Mouse (Mus musculus) forebrain, postnatal 0 days (tissue): ENCODE results near the gene Agpat1. TPM values are rescaled to one million over a fixed set of nuclear protein-coding genes. Genes with fewer than 3 reads are reported as not detected.

Experiments
- ATAC-seq: fragments of 200-750 bp; cut with Nextera tagmentation; 2 replicates; pipeline ENCODE4 v1.8.0; 2017; ENCODE audit warnings: mild to moderate bottlenecking, moderate library complexity
- DNase-seq: peaks from one replicate; pipeline ENCODE4 v3.0.0-alpha.2; 2015
- H3K27ac ChIP-seq: fragments of 300-500 bp; sonication (generic); 2 replicates; pipeline ENCODE4 v1.5.1; 2014; ENCODE audit warnings: low read depth, mild to moderate bottlenecking, antibody characterized with exemption, low read length, moderate library complexity, mixed read lengths
- H3K27me3 ChIP-seq: fragments of 300-500 bp; sonication (generic); 2 replicates; pipeline ENCODE4 v1.6.1; 2014; ENCODE audit warnings: mild to moderate bottlenecking, low read length, mixed read lengths; ENCODE audit not compliant: insufficient read depth
- H3K36me3 ChIP-seq: fragments of 300-500 bp; sonication (generic); 2 replicates; pipeline ENCODE4 v1.6.1; 2014; ENCODE audit warnings: mild to moderate bottlenecking, moderate library complexity; ENCODE audit not compliant: insufficient read depth
- H3K4me1 ChIP-seq: fragments of 300-500 bp; sonication (generic); 2 replicates; pipeline ENCODE4 v1.6.1; 2014; ENCODE audit warnings: antibody characterized with exemption; ENCODE audit not compliant: insufficient read depth
- H3K4me2 ChIP-seq: fragments of 300-500 bp; sonication (generic); 2 replicates; pipeline ENCODE4 v1.6.1; 2014; ENCODE audit warnings: low read depth, mild to moderate bottlenecking, moderate library complexity
- H3K4me3 ChIP-seq: fragments of 300-500 bp; sonication (generic); 2 replicates; pipeline ENCODE4 v1.5.1; 2014; ENCODE audit warnings: low read depth, low read length, mixed read lengths
- H3K9ac ChIP-seq: fragments of 300-500 bp; sonication (generic); 2 replicates; pipeline ENCODE4 v1.6.1; 2014; ENCODE audit warnings: mild to moderate bottlenecking
- H3K9me3 ChIP-seq: fragments of 300-500 bp; sonication (generic); 2 replicates; pipeline ENCODE4 v1.6.1; 2016; ENCODE audit warnings: low read length
- CTCF ChIP-seq: sonication (generic); IDR thresholded peaks from 2 replicates; pipeline ENCODE4 v1.5.1; 2016; ENCODE audit warnings: antibody characterized with exemption, control low read depth, low read depth
- WGBS: fragments of 180-500 bp; shearing (Covaris S2); extraction: QIAGEN DNeasy Blood & Tissue Kit; methylation state at CpG from one replicate; pipeline ENCODE4 v1.1.7; 2014; 5-methylcytosine and 5-hydroxymethylcytosine counted together
- polyA plus RNA-seq: library from polyadenylated mRNA; unstranded; fragments of >200 nt; fragmentation: Nextera tagmentation; extraction: Ambion mirVana; gene quantifications from 2 replicates; pipeline ENCODE4 v1.2.1, GENCODE M21; 2015
- total RNA-seq: library from RNA; depleted of rRNA; stranded (reverse); fragments of >200 nt; gene quantifications from 2 replicates; pipeline ENCODE4 v1.2.3, GENCODE M21; 2014

The Agpat1 gene
- total and polyA plus RNA-seq, 2 experiments from 2014 or later = 104 to 217 TPM

- no peaks in the 10 kb centered on the region for H3K9me3 ChIP-seq
- H3K36me3 ChIP-seq = no peaks in the 10 kb centered on the region
- H3K4me3 ChIP-seq = peak overlapping the region; percentile 45
- H3K4me2 ChIP-seq = peak overlapping the region; percentile 92
- H3K27ac ChIP-seq = no peak overlapping the region
- H3K9ac ChIP-seq = peak overlapping the region; percentile 19; the same call in 1 of the 2 replicates
- no peaks in the 10 kb centered on the region for H3K27me3 ChIP-seq
- ATAC-seq (peak; percentile 44), DNase-seq (peak; percentile 59)
- peaks cover 21% of the 10 kb centered on the region for H3K4me1 ChIP-seq
- TF ChIP-seq CTCF = no peak
- WGBS = 2% methylated on average over 26 of the region's 26 CpGs
Measured at GRCm38 (mm10) chr17:34632261-34632691, 28.2 kb downstream of the Agpat1 start.

- DNase-seq (no peak), ATAC-seq (no peak)
- no peak overlapping the region for H3K4me2 ChIP-seq
- H3K9ac ChIP-seq = no peak overlapping the region
- 70% methylated on average over 2 of the region's 2 CpGs for WGBS
- H3K9me3 ChIP-seq = no peaks in the 10 kb centered on the region
- TF ChIP-seq CTCF = no peak
- H3K36me3 ChIP-seq = no peaks in the 10 kb centered on the region
- H3K27me3 ChIP-seq = no peaks in the 10 kb centered on the region
- no peak overlapping the region for H3K4me3 ChIP-seq
- H3K27ac ChIP-seq = no peak overlapping the region
- H3K4me1 ChIP-seq = peaks cover 7% of the 10 kb centered on the region
Measured at GRCm38 (mm10) chr17:34635671-34636070, 31.6 kb downstream of the Agpat1 start.

GRCm38 (mm10) chr17:34637459-34637858, 33.4 kb downstream of the Agpat1 start:
- Histone ChIP-seq H3K4me3 (no peak overlapping the region), H3K27ac (no peak overlapping the region), H3K9ac (no peak overlapping the region), H3K27me3 (no peaks in the 10 kb centered on the region), H3K4me1 (no peaks in the 10 kb centered on the region), H3K36me3 (no peaks in the 10 kb centered on the region), H3K4me2 (no peak overlapping the region), H3K9me3 (no peaks in the 10 kb centered on the region)
- 53% methylated on average over 3 of the region's 3 CpGs for whole genome bisulfite sequencing
- DNase-seq (no peak), ATAC-seq (no peak)
- TF ChIP-seq CTCF = no peak

- no peak for TF ChIP-seq CTCF
- DNase-seq (no peak), ATAC-seq (no peak)
- Histone ChIP-seq H3K27ac (no peak overlapping the region; the same call in 1 of the 2 replicates), H3K9ac (no peak overlapping the region), H3K9me3 (no peaks in the 10 kb centered on the region), H3K4me1 (no peaks in the 10 kb centered on the region), H3K4me3 (no peak overlapping the region), H3K4me2 (no peak overlapping the region), H3K27me3 (no peaks in the 10 kb centered on the region), H3K36me3 (no peaks in the 10 kb centered on the region)
- 73% methylated on average over 7 of the region's 7 CpGs for WGBS
Measured at GRCm38 (mm10) chr17:34639461-34640255, 35.6 kb downstream of the Agpat1 start.

DNA sequence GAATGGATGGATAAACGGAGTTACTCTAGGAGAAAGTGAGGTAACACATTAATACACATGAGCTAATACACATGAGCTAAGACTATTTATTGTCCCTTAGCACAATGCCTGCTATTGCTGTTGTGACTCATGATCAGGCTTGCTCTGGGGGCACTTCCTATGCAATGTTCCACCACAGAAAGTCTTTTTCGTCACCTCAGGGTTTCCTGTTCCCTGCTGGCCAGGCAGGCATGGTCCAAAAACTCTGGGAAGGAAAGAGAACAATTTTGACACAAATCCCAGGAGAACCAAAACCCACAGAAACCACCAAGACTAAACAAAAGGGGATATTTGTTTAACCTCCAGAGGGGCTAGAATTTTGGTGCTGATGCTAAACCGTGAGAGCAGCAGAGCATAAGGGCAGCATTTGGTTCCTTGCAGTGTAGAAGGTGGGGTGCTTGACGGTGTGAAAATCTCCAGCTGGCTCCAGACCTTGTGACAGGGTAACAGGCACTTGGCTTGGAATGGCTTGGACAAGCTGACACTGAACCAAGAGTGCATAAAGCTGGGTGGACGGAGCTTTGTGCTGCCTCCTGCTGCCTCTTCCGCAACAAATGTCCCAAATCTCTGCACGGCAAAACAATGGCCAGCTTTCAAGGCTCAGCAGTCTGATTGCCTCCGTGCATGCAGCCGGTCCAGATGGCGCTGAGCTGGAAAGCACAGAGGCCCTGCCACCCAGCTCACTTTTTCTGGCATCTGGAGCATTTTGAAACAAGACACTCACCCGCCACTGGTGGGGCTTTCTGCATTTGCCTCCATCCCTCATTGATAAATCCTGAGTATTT, 36.9 kb downstream of the Agpat1 start:
- peak; percentile 56 for DNase-seq
- no peak overlapping the region for H3K4me2 ChIP-seq

GRCm38 (mm10) chr17:34641945-34642344, 37.9 kb downstream of the Agpat1 start:
- Histone ChIP-seq H3K27me3 (no peaks in the 10 kb centered on the region), H3K9ac (no peak overlapping the region), H3K36me3 (no peaks in the 10 kb centered on the region), H3K27ac (no peak overlapping the region), H3K4me3 (no peak overlapping the region), H3K4me1 (peaks cover 12% of the 10 kb centered on the region; the same call in 1 of the 2 replicates), H3K4me2 (no peak overlapping the region), H3K9me3 (no peaks in the 10 kb centered on the region)
- no peak for TF ChIP-seq CTCF
- no peak for DNase-seq
- ATAC-seq = no peak
- 81% methylated on average over 3 of the region's 3 CpGs for WGBS

More for the DNA sequence above, 36.9 kb downstream of the Agpat1 start:
- WGBS = 7% methylated on average over 11 of the region's 11 CpGs
- Histone ChIP-seq H3K27ac (peak overlapping the region; percentile 58), H3K4me3 (no peak overlapping the region), H3K4me1 (0 out of 2 replicates have a peak, but pooled peaks cover 8% of the 10 kb centered on the region), H3K36me3 (no peaks in the 10 kb centered on the region), H3K9me3 (no peaks in the 10 kb centered on the region), H3K27me3 (no peaks in the 10 kb centered on the region), H3K9ac (no peak overlapping the region)
- peak; percentile 38 for ATAC-seq
- TF ChIP-seq CTCF = no peak

GRCm38 (mm10) chr17:34643379-34643778, 39.3 kb downstream of the Agpat1 start:
- no peak overlapping the region for H3K4me3 ChIP-seq
- peaks cover 17% of the 10 kb centered on the region for H3K4me1 ChIP-seq
- H3K4me2 ChIP-seq = no peak overlapping the region
- 93% methylated on average over 4 of the region's 4 CpGs for WGBS
- no peaks in the 10 kb centered on the region for H3K27me3 ChIP-seq
- ATAC-seq (no peak), DNase-seq (no peak)
- no peak overlapping the region for H3K9ac ChIP-seq
- no peaks in the 10 kb centered on the region for H3K36me3 ChIP-seq
- no peak overlapping the region for H3K27ac ChIP-seq
- no peak for TF ChIP-seq CTCF
- no peaks in the 10 kb centered on the region for H3K9me3 ChIP-seq
